Mouse (Mus musculus): ENCODE data around the gene Mucl3.

DNA sequence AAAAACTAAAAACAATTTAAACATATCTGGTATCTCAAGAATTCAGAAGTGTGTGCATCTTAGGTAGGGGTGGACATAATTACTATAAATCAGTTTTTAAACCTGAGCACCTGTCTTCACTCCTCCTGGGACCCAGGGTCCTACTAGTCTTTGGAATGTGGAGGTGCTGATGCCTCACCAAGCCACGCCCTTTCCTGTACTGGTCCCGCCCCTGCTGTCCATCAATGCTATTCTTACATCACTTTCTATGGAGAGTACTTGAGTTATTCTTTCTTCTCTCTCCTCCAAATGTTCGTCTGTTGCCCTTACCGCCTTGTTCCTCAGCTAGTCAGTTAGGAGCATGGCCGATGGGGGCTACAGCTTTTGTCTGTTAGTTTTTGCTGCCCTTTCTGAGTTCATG is 7.1 kb downstream of the Mucl3 start:
- TF ChIP-seq CTCF (IDR thresholded peaks at IDR 0.05; ENCODE audit: borderline replicate concordance, insufficient read depth, low read length), result no peak
- no peak for TF ChIP-seq POLR2A (IDR thresholded peaks at IDR 0.05; ENCODE audit: low read depth, low read length)
